Mouse (Mus musculus): ENCODE results near the gene Fbxo2. TPM values are rescaled to one million over a fixed set of nuclear protein-coding genes. Genes with fewer than 3 reads are reported as not detected.
"Not testable (repeated sequence)": the region's sequence is repeated elsewhere in the genome, so short reads cannot be mapped to it uniquely, and the experiment has no call there.

The Fbxo2 gene
- polyA plus RNA-seq (2015; fragmentation: Nextera tagmentation; extraction: Ambion mirVana), result 3.7 and 4.2 TPM in 2 replicates

DNA sequence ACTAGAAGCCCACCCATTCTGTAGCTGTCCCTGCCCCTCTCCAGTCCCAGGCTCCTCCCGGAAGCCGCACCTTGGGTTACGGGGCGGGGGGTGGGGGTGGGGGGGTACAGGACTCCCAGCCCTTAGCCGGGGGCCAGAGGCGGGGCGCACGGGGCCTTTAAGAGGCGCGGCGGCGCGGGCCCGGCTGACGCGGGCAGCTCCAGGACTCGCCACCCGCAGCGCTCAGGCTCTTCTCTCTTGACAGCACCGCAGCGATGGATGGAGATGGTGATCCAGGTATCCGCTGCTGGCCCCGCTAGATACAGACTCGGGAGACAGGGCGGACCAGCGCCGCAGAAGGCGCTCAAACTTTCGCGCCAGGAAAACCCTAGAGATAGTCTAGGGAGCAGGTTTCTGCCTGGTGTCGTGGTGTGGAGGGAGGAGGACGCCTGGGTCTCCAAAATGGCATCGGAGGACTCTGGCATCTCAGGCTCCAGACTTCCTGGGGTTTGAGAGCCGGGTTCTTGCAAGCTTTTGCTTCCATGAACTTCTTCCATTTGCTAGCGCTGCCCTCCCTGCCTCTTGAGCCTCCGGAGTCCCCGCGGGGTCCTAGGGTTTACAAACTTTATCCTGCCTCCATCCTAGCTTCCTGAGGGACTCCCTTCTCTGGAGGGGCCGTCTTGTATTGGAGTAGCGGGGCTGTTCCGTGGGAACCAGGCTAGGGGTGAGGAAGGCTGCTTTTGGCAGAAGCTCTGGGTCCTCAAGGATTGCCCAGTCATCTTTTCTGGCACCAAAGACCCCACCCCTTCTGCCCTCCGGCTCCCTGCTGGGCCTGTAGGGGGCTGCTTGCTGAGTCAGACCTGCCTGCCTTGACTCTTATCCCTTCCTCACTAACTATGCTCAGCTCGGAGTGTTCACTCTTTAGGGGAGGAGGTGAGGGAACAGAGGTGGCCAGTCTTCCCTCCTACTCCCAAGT is at the start of gene Fbxo2, which contains the start of gene Fbxo44:
TSS of gene Fbxo2 (plus strand) at position 186 of the 955 bp plus-strand sequence.
TSS of gene Fbxo44 (minus strand) at position 47 of the 955 bp plus-strand sequence.
- H3K9ac ChIP-seq, result peak within 1 kb of the TSS; percentile 45; the same call in 1 of the 2 replicates
- peak; percentile 61 for ATAC-seq (ENCODE audit: insufficient number of reproducible peaks, low FRiP score, low TSS enrichment, low read depth)
- H3K4me3 ChIP-seq (replicated peaks), result peak within 1 kb of the TSS; percentile 64
- WGBS, result under 1% methylated on average over 43 of the region's 43 CpGs
- H3K36me3 ChIP-seq, result 0 out of 2 replicates have a peak, but pooled peaks cover 4% of the 10 kb centered on the region
- 0 out of 2 replicates have a peak within 1 kb of the TSS, but pooled peaks have one; percentile 39 for H3K27ac ChIP-seq (replicated peaks)
- peak within 1 kb of the TSS; percentile 98 for H3K4me2 ChIP-seq (replicated peaks)
- H3K9me3 ChIP-seq (replicated peaks), result no peaks in the 10 kb centered on the region
- peaks cover 39% of the 10 kb centered on the region for H3K4me1 ChIP-seq
- H3K27me3 ChIP-seq, result peaks cover 55% of the 10 kb centered on the region

DNA sequence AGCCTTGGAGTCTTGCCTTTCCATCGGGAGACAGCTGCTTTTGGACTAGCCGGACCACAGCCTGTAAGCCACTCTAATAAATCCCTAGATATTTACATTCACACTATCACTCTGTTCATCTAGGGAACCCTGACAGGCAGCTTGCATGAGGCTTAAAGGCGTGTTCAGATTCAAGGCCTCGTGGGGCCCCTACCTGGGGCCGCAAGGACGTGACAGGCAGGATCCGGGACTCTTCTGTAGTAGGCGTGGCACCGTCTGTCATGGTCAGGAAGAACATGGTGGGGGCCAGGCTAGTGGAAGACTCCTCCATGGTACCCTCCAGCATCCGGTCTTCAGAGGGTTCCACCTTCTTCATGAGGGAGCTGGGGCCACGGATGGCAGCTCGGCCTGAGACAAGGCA is 47.9 kb upstream of the Fbxo2 start:
- 68% methylated on average over 12 of the region's 12 CpGs for WGBS
- H3K9ac ChIP-seq, result no peak overlapping the region
- H3K9me3 ChIP-seq (replicated peaks), result no peaks in the 10 kb centered on the region
- no peak overlapping the region for H3K4me2 ChIP-seq (replicated peaks)
- peaks cover 9% of the 10 kb centered on the region; the same call in 1 of the 2 replicates for H3K27me3 ChIP-seq
- peaks cover 6% of the 10 kb centered on the region; the same call in 1 of the 2 replicates for H3K4me1 ChIP-seq
- no peak overlapping the region for H3K4me3 ChIP-seq (replicated peaks)
- no peak for ATAC-seq (ENCODE audit: insufficient number of reproducible peaks, low FRiP score, low TSS enrichment, low read depth)
- H3K36me3 ChIP-seq, result no peaks in the 10 kb centered on the region
- H3K27ac ChIP-seq (replicated peaks), result no peak overlapping the region

DNA sequence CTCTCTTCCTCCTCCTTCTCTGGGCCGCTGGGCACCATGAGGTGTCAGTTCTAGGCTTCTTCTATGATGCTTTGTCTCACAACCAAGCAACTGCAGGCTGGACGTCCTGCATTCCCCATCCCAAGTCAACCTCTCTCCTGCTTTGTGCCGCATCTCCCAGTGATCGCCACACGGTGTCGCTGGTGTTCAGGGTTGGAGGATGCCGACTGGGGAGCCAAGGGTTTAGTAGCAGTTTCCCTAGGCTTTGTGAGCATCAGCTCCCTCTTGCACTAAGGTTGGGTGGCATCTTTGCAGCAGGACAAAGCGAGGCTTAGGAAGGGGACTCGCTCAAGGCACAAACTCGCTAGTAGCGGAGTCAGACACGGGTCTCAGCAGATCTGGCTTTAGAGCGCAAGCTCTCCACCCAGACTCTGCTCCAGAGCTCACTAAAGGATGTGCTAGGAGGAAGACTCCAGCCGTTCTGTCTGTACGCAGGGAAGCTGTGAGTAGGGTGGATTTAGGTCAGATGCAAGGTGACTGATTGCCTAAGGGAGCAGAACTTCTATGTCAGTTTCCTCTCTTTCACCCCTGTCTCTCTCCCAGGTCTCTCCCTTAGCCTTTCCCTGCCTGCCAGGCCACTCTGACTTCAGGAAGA is 45.5 kb upstream of the Fbxo2 start:
- WGBS, result 5% methylated on average over 15 of the region's 15 CpGs
- Histone ChIP-seq H3K4me3 (replicated peaks) (no peak overlapping the region), H3K27ac (replicated peaks) (no peak overlapping the region), H3K4me2 (replicated peaks) (peak overlapping the region; percentile 21; the same call in 1 of the 2 replicates), H3K9me3 (replicated peaks) (no peaks in the 10 kb centered on the region), H3K36me3 (no peaks in the 10 kb centered on the region), H3K9ac (no peak overlapping the region), H3K4me1 (peaks cover 6% of the 10 kb centered on the region; the same call in 1 of the 2 replicates), H3K27me3 (peaks cover 9% of the 10 kb centered on the region; the same call in 1 of the 2 replicates)
- ATAC-seq (ENCODE audit: insufficient number of reproducible peaks, low FRiP score, low TSS enrichment, low read depth), result no peak

DNA sequence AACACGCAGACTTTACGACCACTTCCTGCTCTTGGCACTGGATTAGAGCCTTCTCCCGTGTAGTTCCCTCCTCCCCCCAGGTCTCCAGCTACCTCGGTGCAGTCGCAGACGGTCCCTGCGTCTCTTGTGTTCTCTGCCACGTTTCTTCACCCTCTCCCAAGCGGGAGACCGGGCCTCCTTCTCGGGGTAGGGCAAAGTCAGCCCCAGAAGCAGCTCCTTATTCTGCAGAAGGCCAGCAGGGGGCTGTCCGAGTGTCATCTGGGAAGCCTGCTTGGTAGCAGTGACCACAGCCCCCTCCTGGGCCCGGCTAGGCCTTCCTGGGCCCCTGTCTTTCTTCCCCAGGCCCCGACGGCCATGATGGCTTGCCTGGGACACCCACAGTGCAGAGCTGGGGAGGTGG is 45.0 kb upstream of the Fbxo2 start:
- Histone ChIP-seq H3K4me1 (peaks cover 6% of the 10 kb centered on the region; the same call in 1 of the 2 replicates), H3K9ac (no peak overlapping the region), H3K4me3 (replicated peaks) (no peak overlapping the region), H3K36me3 (no peaks in the 10 kb centered on the region), H3K27ac (replicated peaks) (no peak overlapping the region), H3K9me3 (replicated peaks) (no peaks in the 10 kb centered on the region), H3K27me3 (peaks cover 9% of the 10 kb centered on the region; the same call in 1 of the 2 replicates), H3K4me2 (replicated peaks) (peak overlapping the region; percentile 17; the same call in 1 of the 2 replicates)
- WGBS, result 3% methylated on average over 15 of the region's 15 CpGs
- ATAC-seq (ENCODE audit: insufficient number of reproducible peaks, low FRiP score, low TSS enrichment, low read depth), result no peak; the same call in 1 of the 2 replicates

DNA sequence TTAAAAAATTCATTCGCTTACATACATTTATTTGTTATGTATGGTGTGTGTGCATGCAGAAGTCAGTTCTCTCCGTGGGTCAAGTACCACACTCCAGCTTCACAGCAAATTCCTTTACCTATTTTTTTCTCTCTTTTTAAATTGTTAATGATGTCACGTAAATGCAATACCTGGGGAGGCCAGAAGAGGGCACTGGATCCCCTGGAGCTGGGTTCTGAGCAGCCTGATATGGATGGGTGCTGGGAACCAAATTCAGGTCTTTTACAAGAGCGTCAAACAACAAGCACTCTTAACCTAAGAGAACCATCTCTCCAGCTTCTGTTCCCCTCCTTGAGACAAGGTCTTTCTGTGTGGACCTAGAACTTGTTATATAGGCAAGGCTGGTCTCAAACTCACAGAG is 43.8 kb upstream of the Fbxo2 start:
- Histone ChIP-seq H3K27ac (replicated peaks) (no peak overlapping the region), H3K9me3 (replicated peaks) (no peaks in the 10 kb centered on the region), H3K27me3 (peaks cover 9% of the 10 kb centered on the region; the same call in 1 of the 2 replicates), H3K9ac (no peak overlapping the region), H3K36me3 (no peaks in the 10 kb centered on the region), H3K4me2 (replicated peaks) (no peak overlapping the region), H3K4me1 (peaks cover 13% of the 10 kb centered on the region; the same call in 1 of the 2 replicates), H3K4me3 (replicated peaks) (no peak overlapping the region)
- no peak for ATAC-seq (ENCODE audit: insufficient number of reproducible peaks, low FRiP score, low TSS enrichment, low read depth)
- WGBS, result 78% methylated on average over 4 of the region's 4 CpGs

DNA sequence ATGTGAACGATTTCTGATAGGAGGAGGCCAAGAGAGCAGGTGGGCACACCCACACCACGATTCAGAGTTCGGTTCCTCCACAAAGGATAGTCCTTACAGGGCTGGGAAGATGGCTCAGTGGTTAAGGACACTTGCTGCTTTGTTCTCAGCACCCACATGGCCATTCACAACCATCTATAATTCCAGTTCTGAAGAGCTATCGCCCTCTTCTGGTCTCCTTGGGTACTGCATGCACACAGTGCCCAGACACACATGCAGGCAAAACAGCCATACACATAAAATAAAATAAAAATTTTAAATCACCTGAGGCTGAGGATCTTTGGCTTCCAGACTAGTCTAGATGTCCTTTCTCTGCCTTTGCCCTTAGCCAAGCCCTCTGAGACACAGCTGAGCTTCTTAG is 43.0 kb upstream of the Fbxo2 start:
- H3K36me3 ChIP-seq, result no peaks in the 10 kb centered on the region
- peaks cover 9% of the 10 kb centered on the region; the same call in 1 of the 2 replicates for H3K27me3 ChIP-seq
- peaks cover 17% of the 10 kb centered on the region for H3K4me1 ChIP-seq
- no peak overlapping the region for H3K4me2 ChIP-seq (replicated peaks)
- no peak for ATAC-seq (ENCODE audit: insufficient number of reproducible peaks, low FRiP score, low TSS enrichment, low read depth)
- 74% methylated on average over 4 of the region's 4 CpGs for WGBS
- no peak overlapping the region for H3K4me3 ChIP-seq (replicated peaks)
- no peak overlapping the region for H3K27ac ChIP-seq (replicated peaks)
- H3K9me3 ChIP-seq (replicated peaks), result no peaks in the 10 kb centered on the region
- H3K9ac ChIP-seq, result no peak overlapping the region

DNA sequence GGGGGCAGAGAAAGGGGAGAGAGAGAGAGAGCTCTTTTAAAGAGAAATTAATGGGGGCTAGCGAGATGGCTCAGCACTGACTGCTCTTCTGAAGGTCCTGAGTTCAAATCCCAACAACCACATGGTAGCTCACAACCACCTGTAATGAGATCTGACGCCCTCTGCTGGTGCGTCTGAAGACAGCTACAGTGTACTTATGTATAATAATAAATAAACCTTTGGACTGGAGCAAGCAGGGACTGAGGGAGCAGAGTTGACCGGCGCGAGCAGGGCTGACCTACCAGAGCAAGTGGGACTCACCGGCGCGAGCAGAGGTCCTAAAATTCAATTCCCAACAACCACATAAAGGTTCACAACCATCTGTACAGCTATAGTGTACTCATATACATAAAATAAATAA is 40.8 kb upstream of the Fbxo2 start:
- 86% methylated on average over 9 of the region's 9 CpGs for WGBS
- not testable (repeated sequence) for H3K36me3 ChIP-seq

DNA sequence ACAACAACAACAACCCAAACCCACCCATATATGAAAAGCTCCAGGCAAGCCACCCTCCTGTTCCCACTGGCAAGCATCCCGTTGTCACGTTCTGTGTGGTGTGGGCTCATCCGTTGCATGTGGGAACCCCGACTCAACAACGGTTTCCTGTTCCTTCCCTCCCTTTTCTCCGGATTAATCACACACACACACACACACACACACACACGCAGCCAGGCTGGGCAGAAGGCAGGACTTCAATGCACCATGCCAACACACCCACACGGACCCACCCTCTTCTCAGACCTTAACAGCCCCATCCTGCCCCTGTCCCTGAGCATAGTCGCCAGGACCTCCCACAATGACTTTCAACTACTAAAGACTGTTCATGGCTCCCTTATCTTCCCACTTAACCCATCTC is 39.9 kb upstream of the Fbxo2 start:
- Histone ChIP-seq H3K4me1 (peaks cover 16% of the 10 kb centered on the region), H3K27me3 (peaks cover 2% of the 10 kb centered on the region; the same call in 1 of the 2 replicates), H3K4me2 (replicated peaks) (no peak overlapping the region), H3K27ac (replicated peaks) (no peak overlapping the region), H3K4me3 (replicated peaks) (no peak overlapping the region), H3K9ac (no peak overlapping the region), H3K36me3 (no peaks in the 10 kb centered on the region), H3K9me3 (replicated peaks) (no peaks in the 10 kb centered on the region)
- WGBS, result 60% methylated on average over 9 of the region's 9 CpGs
- ATAC-seq (ENCODE audit: insufficient number of reproducible peaks, low FRiP score, low TSS enrichment, low read depth), result no peak

More for the DNA sequence above, 40.8 kb upstream of the Fbxo2 start:
- not testable (repeated sequence) for H3K9ac ChIP-seq; H3K4me2 ChIP-seq (replicated peaks); H3K4me3 ChIP-seq (replicated peaks); H3K27ac ChIP-seq (replicated peaks); H3K27me3 ChIP-seq; H3K9me3 ChIP-seq (replicated peaks); ATAC-seq (ENCODE audit: insufficient number of reproducible peaks, low FRiP score, low TSS enrichment, low read depth)
- peaks cover 21% of the 10 kb centered on the region for H3K4me1 ChIP-seq

DNA sequence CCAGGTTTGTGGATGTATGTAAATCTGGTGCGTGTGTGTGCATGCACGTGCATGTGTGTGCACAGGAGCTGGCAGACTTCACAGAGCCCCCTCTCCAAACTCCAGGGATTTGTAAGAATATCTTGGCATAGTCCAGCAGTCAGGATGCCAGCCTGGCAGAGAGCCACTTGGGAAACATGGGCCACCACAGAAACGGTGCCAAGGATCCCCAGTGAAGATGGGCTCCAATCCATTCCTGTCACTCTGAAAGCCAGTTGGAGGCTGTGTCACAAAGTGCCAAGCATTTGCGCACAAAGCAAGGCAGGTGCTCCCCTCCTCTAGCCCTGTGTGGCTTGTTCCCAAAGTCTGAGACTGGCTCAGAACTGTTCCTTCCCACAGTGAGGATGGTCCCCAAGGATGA is 39.1 kb upstream of the Fbxo2 start:
- Histone ChIP-seq H3K4me1 (peaks cover 15% of the 10 kb centered on the region), H3K27me3 (no peaks in the 10 kb centered on the region), H3K9ac (no peak overlapping the region), H3K4me2 (replicated peaks) (no peak overlapping the region), H3K4me3 (replicated peaks) (no peak overlapping the region), H3K27ac (replicated peaks) (no peak overlapping the region), H3K36me3 (no peaks in the 10 kb centered on the region), H3K9me3 (replicated peaks) (no peaks in the 10 kb centered on the region)
- ATAC-seq (ENCODE audit: insufficient number of reproducible peaks, low FRiP score, low TSS enrichment, low read depth), result no peak
- 71% methylated on average over 4 of the region's 4 CpGs for WGBS

DNA sequence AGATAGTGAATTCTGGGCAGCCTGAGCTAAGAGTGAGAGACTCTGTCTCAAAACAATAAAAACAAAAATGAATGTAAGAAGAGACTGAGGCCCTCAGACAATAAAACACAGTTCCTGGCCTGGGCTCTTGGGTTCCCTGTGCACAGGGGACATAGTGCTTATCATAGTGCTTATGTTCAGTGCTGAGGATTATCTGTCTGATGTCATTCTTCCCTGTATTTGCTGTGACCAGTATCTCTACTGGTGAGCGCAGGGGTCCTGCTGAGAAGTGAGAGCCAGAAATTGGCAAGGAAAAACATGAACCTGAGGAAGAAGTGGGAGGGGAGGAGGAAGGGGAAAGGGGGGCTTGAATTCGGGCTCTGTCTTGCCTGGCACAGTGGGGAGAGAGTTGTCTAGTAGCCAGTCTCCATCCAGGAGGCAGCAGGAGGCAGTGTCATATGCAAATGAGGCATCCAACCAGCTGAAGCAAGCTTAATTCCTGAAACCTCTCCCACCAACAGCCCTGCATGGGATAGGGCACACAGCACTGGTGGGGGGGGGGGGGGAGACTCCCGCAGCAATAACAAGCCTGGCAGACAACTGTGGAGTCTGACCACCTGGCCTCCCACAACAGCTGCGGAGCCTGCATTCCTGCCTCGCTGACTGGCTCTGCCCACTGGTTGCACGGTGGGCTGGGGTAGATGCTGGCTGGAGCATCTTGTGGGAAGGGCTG is 38.3 kb upstream of the Fbxo2 start:
- no peaks in the 10 kb centered on the region for H3K36me3 ChIP-seq
- H3K4me2 ChIP-seq (replicated peaks), result no peak overlapping the region
- H3K4me1 ChIP-seq, result peaks cover 15% of the 10 kb centered on the region
- no peaks in the 10 kb centered on the region for H3K9me3 ChIP-seq (replicated peaks)
- ATAC-seq (ENCODE audit: insufficient number of reproducible peaks, low FRiP score, low TSS enrichment, low read depth), result peak; percentile 61
- H3K27ac ChIP-seq (replicated peaks), result no peak overlapping the region
- WGBS, result 15% methylated on average over 6 of the region's 6 CpGs
- no peak overlapping the region for H3K4me3 ChIP-seq (replicated peaks)
- no peaks in the 10 kb centered on the region for H3K27me3 ChIP-seq
- no peak overlapping the region for H3K9ac ChIP-seq

All from embryonic facial prominence, embryonic 15.5 days (tissue).